Mouse (Mus musculus): ENCODE measurements around the gene Pcyt1a. TPM values are rescaled to one million over a fixed set of nuclear protein-coding genes. Genes with fewer than 3 reads are reported as not detected.

Gene Pcyt1a
- total and polyA plus RNA-seq, 3 experiments: 36.9 to 53.7 TPM; not detected in 1

DNA sequence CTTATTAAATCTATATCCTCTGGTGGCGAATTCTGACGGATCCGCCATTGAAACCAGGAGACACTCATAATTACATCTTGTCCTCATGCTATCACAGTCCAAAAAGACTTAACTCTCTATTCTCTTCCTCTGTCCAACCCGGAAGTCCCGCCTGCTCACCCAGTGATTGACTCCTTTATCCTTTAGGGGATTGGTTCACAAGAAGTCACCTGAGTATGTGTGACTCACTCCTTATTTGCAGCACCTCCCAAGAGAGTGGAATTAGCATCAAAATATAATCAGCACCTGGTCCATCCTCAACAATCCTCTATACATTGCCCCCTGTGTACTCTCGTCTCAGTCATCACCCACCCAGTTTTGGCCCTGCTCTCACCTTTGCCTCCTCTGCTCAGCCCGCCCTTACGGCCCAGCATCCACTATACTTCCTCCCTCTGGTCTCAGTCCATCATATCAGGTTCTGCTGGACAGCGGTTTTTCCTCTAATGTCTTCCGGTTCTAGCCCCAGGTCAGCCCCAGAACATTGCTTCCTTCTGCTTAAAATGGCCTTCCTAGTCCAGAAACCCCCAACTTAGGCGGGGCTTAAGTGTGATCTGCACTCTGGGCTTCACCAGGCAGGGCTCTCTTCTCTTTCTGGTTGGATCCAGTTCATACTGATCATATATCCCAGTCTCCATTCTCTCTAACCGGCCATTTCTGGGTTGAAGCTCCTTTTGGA, 72.1 kb downstream of the Pcyt1a start:
- no peak for DNase-seq (ENCODE audit: low read depth, low spot score)
- no peaks in the 10 kb centered on the region for H3K79me2 ChIP-seq (ENCODE audit: control insufficient read depth, insufficient read depth, low read length, poor library complexity)
- TF ChIP-seq SIN3A (IDR thresholded peaks at IDR 0.05; ENCODE audit: low read length): no peak
- TF ChIP-seq ZMIZ1 (IDR thresholded peaks at IDR 0.05; ENCODE audit: low read depth, low read length): no peak
- TF ChIP-seq CHD2 (IDR thresholded peaks at IDR 0.05; ENCODE audit: low read length): no peak
- TF ChIP-seq GATA1 (IDR thresholded peaks at IDR 0.05; ENCODE audit: low read depth, low read length): no peak
- no peak for TF ChIP-seq MYC (IDR thresholded peaks at IDR 0.05; ENCODE audit: low read depth, low read length)
- TF ChIP-seq CTCF (IDR thresholded peaks at IDR 0.05 in 2 of 3, conservative IDR thresholded peaks at IDR 0.05 in 1 of 3; ENCODE audit: control insufficient read depth in 1 of 3, insufficient read depth in 1 of 3, low read depth in 2 of 3, low read length in 3 of 3, poor library complexity in 1 of 3, severe bottlenecking in 1 of 3): no peak
- no peak for TF ChIP-seq ZNF384 (IDR thresholded peaks at IDR 0.05; ENCODE audit: low read depth, low read length)
- TF ChIP-seq E2F4 (IDR thresholded peaks at IDR 0.05; ENCODE audit: borderline replicate concordance, low read depth, low read length): no peak
- no peak for TF ChIP-seq POLR2AphosphoS2 (IDR thresholded peaks at IDR 0.05; ENCODE audit: low read length)
- no peak for TF ChIP-seq MAFK (IDR thresholded peaks at IDR 0.05; ENCODE audit: borderline replicate concordance, low read depth, low read length)
- TF ChIP-seq KAT2A (conservative IDR thresholded peaks at IDR 0.05; ENCODE audit: low read depth, low read length): no peak
- TF ChIP-seq ETS1 (IDR thresholded peaks at IDR 0.05; ENCODE audit: low read depth, low read length): no peak
- no peak for TF ChIP-seq JUND (IDR thresholded peaks at IDR 0.05; ENCODE audit: low read depth, low read length)
- no peak for TF ChIP-seq ZC3H11A (IDR thresholded peaks at IDR 0.05; ENCODE audit: low read depth, low read length)
- TF ChIP-seq EP300 (IDR thresholded peaks at IDR 0.05; ENCODE audit: low read depth in 1 of 2, low read length in 2 of 2): no peak
- no peak for TF ChIP-seq HCFC1 (IDR thresholded peaks at IDR 0.05; ENCODE audit: low read depth, low read length)
- no peak for TF ChIP-seq NRF1 (IDR thresholded peaks at IDR 0.05; ENCODE audit: insufficient read depth, low read depth, low read length, poor library complexity, severe bottlenecking)
- TF ChIP-seq POLR2AphosphoS5 (IDR thresholded peaks at IDR 0.05; ENCODE audit: borderline replicate concordance, low read depth, low read length): no peak
- TF ChIP-seq CHD1 (IDR thresholded peaks at IDR 0.05; ENCODE audit: low read depth, low read length): no peak
- H3K4me3 ChIP-seq (ENCODE audit: control insufficient read depth in 1 of 2, insufficient read depth in 1 of 2, low read depth in 2 of 2, low read length in 2 of 2): no peak overlapping the region
- no peaks in the 10 kb centered on the region for H3K27me3 ChIP-seq (ENCODE audit: control insufficient read depth in 1 of 2, insufficient read depth in 2 of 2, low read length in 2 of 2)
- no peak overlapping the region for H3K9ac ChIP-seq (ENCODE audit: control insufficient read depth, low read depth, low read length, poor library complexity, severe bottlenecking)
- peaks cover 0 to 6% of the 10 kb centered on the region in 2 experiments; a peak in 2 of 4 replicates for H3K36me3 ChIP-seq (ENCODE audit: control insufficient read depth in 1 of 2, insufficient read depth in 2 of 2, low read length in 2 of 2)
- H3K4me1 ChIP-seq (ENCODE audit: control insufficient read depth in 1 of 2, insufficient read depth in 2 of 2, low read length in 2 of 2): peaks cover 2 to 3% of the 10 kb centered on the region in 2 experiments; a peak in 2 of 4 replicates
- H3K27ac ChIP-seq (ENCODE audit: control insufficient read depth, low read depth, low read length): no peak overlapping the region
- H3K9me3 ChIP-seq (replicated peaks; ENCODE audit: insufficient read depth, low read length): no peaks in the 10 kb centered on the region

DNA sequence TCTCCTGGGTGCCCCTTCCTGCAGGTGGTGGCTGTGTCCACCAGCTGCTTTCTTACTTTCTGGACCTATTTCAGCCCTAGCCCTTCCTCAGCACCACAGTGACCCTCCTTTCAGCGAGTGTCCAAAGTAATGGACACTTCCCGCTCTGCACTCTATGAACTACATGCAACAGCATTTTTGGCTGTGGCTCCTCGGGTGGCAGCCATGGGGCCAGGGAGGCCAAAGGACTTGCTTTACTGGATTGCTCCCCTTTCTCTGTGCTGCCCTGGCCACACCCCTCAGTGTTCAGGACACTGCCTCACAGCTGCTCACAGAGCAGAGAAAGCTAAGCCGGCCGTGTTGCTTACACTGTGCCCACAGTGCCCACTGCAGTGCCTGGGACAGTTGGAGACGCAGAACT, 72.9 kb downstream of the Pcyt1a start:
- Histone ChIP-seq H3K9me3 (replicated peaks; ENCODE audit: insufficient read depth, low read length) (no peaks in the 10 kb centered on the region), H3K4me1 (ENCODE audit: control insufficient read depth in 1 of 2, insufficient read depth in 2 of 2, low read length in 2 of 2) (peaks cover 9 to 12% of the 10 kb centered on the region in 2 experiments; a peak in 3 of 4 replicates), H3K4me3 (ENCODE audit: control insufficient read depth in 1 of 2, insufficient read depth in 1 of 2, low read depth in 2 of 2, low read length in 2 of 2) (no peak overlapping the region), H3K36me3 (ENCODE audit: control insufficient read depth in 1 of 2, insufficient read depth in 2 of 2, low read length in 2 of 2) (peaks cover 0 to 14% of the 10 kb centered on the region in 2 experiments; a peak in 2 of 4 replicates), H3K27me3 (ENCODE audit: control insufficient read depth in 1 of 2, insufficient read depth in 2 of 2, low read length in 2 of 2) (no peaks in the 10 kb centered on the region), H3K9ac (ENCODE audit: control insufficient read depth, low read depth, low read length, poor library complexity, severe bottlenecking) (no peak overlapping the region), H3K79me2 (ENCODE audit: control insufficient read depth, insufficient read depth, low read length, poor library complexity) (no peaks in the 10 kb centered on the region; the same call in 1 of the 2 replicates), H3K27ac (ENCODE audit: control insufficient read depth, low read depth, low read length) (no peak overlapping the region)
- DNase-seq (ENCODE audit: low read depth, low spot score): no peak
- TF ChIP-seq POLR2AphosphoS2 (IDR thresholded peaks at IDR 0.05; ENCODE audit: low read length): no peak
- TF ChIP-seq USF2 (IDR thresholded peaks at IDR 0.05; ENCODE audit: borderline replicate concordance in 1 of 2, insufficient read depth in 1 of 2, low read depth in 1 of 2, low read length in 2 of 2): no peak
- TF ChIP-seq TAL1 (IDR thresholded peaks at IDR 0.05; ENCODE audit: low read length): no peak
- no peak for TF ChIP-seq SMC3 (IDR thresholded peaks at IDR 0.05; ENCODE audit: low read depth, low read length)
- TF ChIP-seq CHD2 (IDR thresholded peaks at IDR 0.05; ENCODE audit: low read length): no peak

Data from MEL (cell line).